Mouse (Mus musculus) C2C12 (cell line): ENCODE results near the gene Myo5c. TPM values are rescaled to one million over a fixed set of nuclear protein-coding genes. Genes with fewer than 3 reads are reported as not detected.

Source experiments
- H3K27me3 ChIP-seq: one replicate; pipeline ENCODE4 v1.6.1; 2011; ENCODE audit not compliant: control insufficient read depth, insufficient read depth, insufficient read length
- H3K36me3 ChIP-seq: one replicate; pipeline ENCODE4 v1.6.1; 2011; ENCODE audit not compliant: control insufficient read depth, insufficient read depth
- H3K4me3 ChIP-seq: one replicate; pipeline ENCODE4 v1.5.1; 2011; ENCODE audit warnings: mild to moderate bottlenecking, control low read depth; ENCODE audit not compliant: poor library complexity, insufficient read depth, severe bottlenecking
- H3K79me2 ChIP-seq: one replicate; pipeline ENCODE4 v1.6.1; 2011; ENCODE audit not compliant: control insufficient read depth, insufficient read depth
- H3K79me3 ChIP-seq: one replicate; pipeline ENCODE4 v1.6.1; 2011; ENCODE audit warnings: low read depth, control low read depth
- H3ac ChIP-seq: one replicate; pipeline ENCODE3; 2011; ENCODE audit warnings: low read depth; ENCODE audit not compliant: control insufficient read depth, insufficient read length
- CEBPB ChIP-seq: IDR thresholded peaks from one replicate; pipeline ENCODE4 v1.6.1; 2011; ENCODE audit warnings: low read depth, mild to moderate bottlenecking, control low read depth, moderate library complexity
- CTCF ChIP-seq: IDR thresholded peaks from one replicate; pipeline ENCODE4 v1.5.1; 2011; ENCODE audit not compliant: control insufficient read depth, insufficient read depth, insufficient read length
- FOSL1 ChIP-seq: IDR thresholded peaks from one replicate; pipeline ENCODE4 v1.8.0; 2011; ENCODE audit warnings: mild to moderate bottlenecking, low read length; ENCODE audit not compliant: poor library complexity, insufficient read depth, severe bottlenecking
- MAX ChIP-seq: IDR thresholded peaks from one replicate; pipeline ENCODE4 v1.6.1; 2011; ENCODE audit warnings: mild to moderate bottlenecking, control low read depth
- MYOD1 ChIP-seq: IDR thresholded peaks from one replicate; pipeline ENCODE4 v1.6.1; 2011; ENCODE audit warnings: low read depth; ENCODE audit not compliant: control insufficient read depth, insufficient read length
- MYOG ChIP-seq: IDR thresholded peaks from one replicate; pipeline ENCODE4 v1.6.1; 2011; ENCODE audit not compliant: control insufficient read depth, insufficient read length; ENCODE audit errors: extremely low read depth
- USF1 ChIP-seq: IDR thresholded peaks from one replicate; pipeline ENCODE4 v1.6.1; 2011; ENCODE audit warnings: low read depth, mild to moderate bottlenecking, control low read depth, moderate library complexity
- polyA plus RNA-seq: library from polyadenylated mRNA; unstranded; fragments of >200 nt; fragmentation: generic; extraction: Trizol; gene quantifications from one replicate; pipeline ENCODE4 v1.2.1, GENCODE M21; 2012; ENCODE audit warnings: missing spikeins

The Myo5c gene
- polyA plus RNA-seq, 1 experiment = 0.01 TPM

DNA sequence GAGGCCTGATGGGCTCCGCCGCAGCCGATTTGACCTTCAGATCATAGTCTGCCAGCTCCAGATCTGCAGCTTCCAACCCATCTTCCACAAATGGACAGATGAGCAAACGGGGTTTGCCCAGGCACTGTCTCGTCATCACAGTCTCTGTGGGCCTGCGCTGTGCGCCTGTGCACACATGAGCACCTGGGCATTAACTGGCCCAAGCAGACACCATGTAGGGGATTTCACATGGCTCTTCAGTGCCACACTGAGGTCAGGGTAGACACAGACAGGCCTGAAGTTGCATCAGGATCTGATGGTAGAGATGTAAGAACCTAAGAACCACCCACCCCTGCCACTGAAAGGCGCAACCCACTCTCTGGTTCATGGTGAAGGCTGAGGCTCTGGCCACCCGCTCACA, 43.2 kb downstream of the Myo5c start:
- TF ChIP-seq USF1 (no peak), CTCF (no peak), FOSL1 (no peak), MYOG (no peak), MYOD1 (no peak), CEBPB (no peak)
- Histone ChIP-seq H3ac (no peak overlapping the region), H3K36me3 (no peaks in the 10 kb centered on the region), H3K79me2 (no peaks in the 10 kb centered on the region), H3K27me3 (peaks cover 14% of the 10 kb centered on the region), H3K4me3 (no peak overlapping the region), H3K79me3 (no peaks in the 10 kb centered on the region)

GRCm38 (mm10) chr9:75280814-75281213, 49.0 kb downstream of the Myo5c start:
- TF ChIP-seq FOSL1 (no peak), CTCF (peak; percentile 5)
- no peak overlapping the region for H3K4me3 ChIP-seq
- no peaks in the 10 kb centered on the region for H3K79me3 ChIP-seq
- no peak overlapping the region for H3ac ChIP-seq
- H3K27me3 ChIP-seq = peaks cover 21% of the 10 kb centered on the region
- no peaks in the 10 kb centered on the region for H3K79me2 ChIP-seq
- H3K36me3 ChIP-seq = no peaks in the 10 kb centered on the region

- H3K4me3 ChIP-seq = no peak overlapping the region
- H3K79me3 ChIP-seq = no peaks in the 10 kb centered on the region
- TF ChIP-seq CTCF = no peak
- TF ChIP-seq MYOG = no peak
- TF ChIP-seq CEBPB = no peak
- no peak for TF ChIP-seq MAX
- TF ChIP-seq FOSL1 = no peak
- TF ChIP-seq USF1 = no peak
- no peak for TF ChIP-seq MYOD1
- no peaks in the 10 kb centered on the region for H3K36me3 ChIP-seq
- no peak overlapping the region for H3ac ChIP-seq
- peaks cover 17% of the 10 kb centered on the region for H3K27me3 ChIP-seq
- no peaks in the 10 kb centered on the region for H3K79me2 ChIP-seq
Observed at GRCm38 (mm10) chr9:75282179-75282578, 50.4 kb downstream of the Myo5c start.

DNA sequence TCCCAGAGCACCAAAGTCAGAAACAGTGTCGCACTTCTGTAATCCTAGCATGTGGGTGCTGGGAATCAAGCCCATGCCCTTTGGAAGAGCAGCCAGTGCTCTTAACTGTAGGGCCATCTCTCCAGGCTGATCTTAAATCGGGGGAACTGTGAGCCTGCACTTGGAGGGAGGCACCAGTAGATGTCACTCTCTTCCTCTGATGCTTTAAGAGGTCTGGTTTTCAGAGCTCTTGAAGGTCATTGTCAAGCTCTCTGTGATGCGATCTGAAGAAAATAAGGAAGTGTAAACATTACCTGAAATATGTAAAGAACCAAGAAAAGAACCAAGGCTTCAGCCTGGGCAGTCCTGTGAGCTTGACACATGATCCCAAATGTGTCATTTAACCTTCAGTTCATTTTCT, 51.0 kb downstream of the Myo5c start:
- peak; percentile 56 for TF ChIP-seq CEBPB
- TF ChIP-seq CTCF = peak; percentile 56
- TF ChIP-seq MYOD1 = no peak
- no peak for TF ChIP-seq USF1
- TF ChIP-seq MAX = no peak
- no peak for TF ChIP-seq MYOG
- Histone ChIP-seq H3K79me3 (no peaks in the 10 kb centered on the region), H3K4me3 (no peak overlapping the region), H3K79me2 (no peaks in the 10 kb centered on the region), H3ac (no peak overlapping the region), H3K27me3 (peaks cover 17% of the 10 kb centered on the region), H3K36me3 (no peaks in the 10 kb centered on the region)

GRCm38 (mm10) chr9:75283636-75284035, 51.8 kb downstream of the Myo5c start:
- Histone ChIP-seq H3K4me3 (no peak overlapping the region), H3ac (no peak overlapping the region)

GRCm38 (mm10) chr9:75285363-75285762, 53.5 kb downstream of the Myo5c start:
- TF ChIP-seq CTCF = no peak
- no peak for TF ChIP-seq FOSL1
- TF ChIP-seq MYOD1 = no peak
- TF ChIP-seq USF1 = no peak
- TF ChIP-seq MYOG = no peak
- no peak for TF ChIP-seq MAX
- TF ChIP-seq CEBPB = no peak
- no peaks in the 10 kb centered on the region for H3K79me3 ChIP-seq
- H3K4me3 ChIP-seq = no peak overlapping the region
- H3ac ChIP-seq = no peak overlapping the region
- H3K36me3 ChIP-seq = no peaks in the 10 kb centered on the region
- H3K27me3 ChIP-seq = peaks cover 4% of the 10 kb centered on the region
- H3K79me2 ChIP-seq = no peaks in the 10 kb centered on the region

More at GRCm38 (mm10) chr9:75283636-75284035, 51.8 kb downstream of the Myo5c start:
- H3K79me3 ChIP-seq = no peaks in the 10 kb centered on the region
- peaks cover 17% of the 10 kb centered on the region for H3K27me3 ChIP-seq
- no peaks in the 10 kb centered on the region for H3K79me2 ChIP-seq
- TF ChIP-seq FOSL1 = no peak
- TF ChIP-seq MYOD1 = no peak
- no peak for TF ChIP-seq CTCF
- no peak for TF ChIP-seq CEBPB
- TF ChIP-seq USF1 = no peak
- TF ChIP-seq MAX = no peak
- no peak for TF ChIP-seq MYOG
- H3K36me3 ChIP-seq = no peaks in the 10 kb centered on the region
